Comparison of ENCODE assay signal across 8 mouse cellular contexts in the genomic region with DNA sequence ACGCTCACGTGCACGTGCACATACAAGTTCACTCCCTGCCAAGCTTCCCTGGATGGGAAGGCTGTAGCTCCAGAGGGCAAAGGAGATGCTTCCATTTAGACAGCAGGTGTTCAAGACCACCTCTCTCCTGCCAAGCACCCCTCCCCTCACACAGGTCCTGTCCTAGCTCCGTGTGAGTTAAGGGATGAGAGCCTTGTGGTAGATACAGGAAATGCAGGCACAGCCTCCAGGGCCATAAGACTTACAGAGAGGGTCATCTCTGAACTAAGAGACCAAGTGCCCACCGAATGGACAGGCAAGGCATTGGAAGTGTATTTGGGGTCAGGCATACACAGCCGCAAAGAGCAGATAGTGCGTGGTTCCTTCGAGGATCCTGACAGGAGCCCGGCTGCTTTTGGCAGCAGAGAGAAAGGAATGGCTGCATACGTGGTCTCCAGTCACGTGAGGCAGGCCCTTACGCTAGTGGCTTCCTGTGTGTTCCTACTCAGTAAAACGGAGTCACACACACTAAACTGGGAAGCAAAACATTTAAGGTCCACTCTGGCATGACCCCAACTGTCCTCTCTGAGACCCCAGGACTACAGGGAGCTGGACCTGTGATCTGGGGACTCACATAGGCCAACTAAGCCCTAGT. TPM values are rescaled to one million over a fixed set of nuclear protein-coding genes. Genes with fewer than 3 reads are reported as not detected.
A peak's percentile ranks its signal among the peaks of the same experiment; 100 is the strongest.
DNase-seq lines count a peak whose midpoint lies in the region; ATAC-seq and TF ChIP-seq lines count a peak whose summit lies in the region.

No protein-coding gene starts in this region.

- H3K79me2 ChIP-seq in myocyte (ENCODE audit: control insufficient read depth, insufficient read depth), result no peaks in the 10 kb centered on the region

- peak overlapping the region; percentile 64 for H3K9ac ChIP-seq in kidney, embryonic 16.5 days (replicated peaks; ENCODE audit: low read length)
- H3K9ac ChIP-seq in intestine, embryonic 14.5 days (ENCODE audit: low read length), result no peak overlapping the region

- 77% methylated on average over 13 of the region's 13 CpGs for WGBS in kidney, embryonic 16.5 days
- WGBS in embryonic facial prominence, embryonic 10.5 days, result 76% methylated on average over 13 of the region's 13 CpGs
- 79% methylated on average over 13 of the region's 13 CpGs for WGBS in intestine, embryonic 14.5 days

- H3ac ChIP-seq in myocyte (ENCODE audit: control insufficient read depth, insufficient read length), result no peak overlapping the region

- peak overlapping the region; percentile 86 for H3K27ac ChIP-seq in kidney, embryonic 16.5 days (ENCODE audit: low read length)
- H3K27ac ChIP-seq in embryonic facial prominence, embryonic 10.5 days (replicated peaks), result peak overlapping the region; percentile 80
- H3K27ac ChIP-seq in intestine, embryonic 14.5 days (ENCODE audit: low read depth), result peak overlapping the region; percentile 78; the same call in 1 of the 2 replicates

- H3K36me3 ChIP-seq in kidney, embryonic 16.5 days (ENCODE audit: insufficient read depth, low read length), result no peaks in the 10 kb centered on the region
- no peaks in the 10 kb centered on the region for H3K36me3 ChIP-seq in embryonic facial prominence, embryonic 10.5 days (replicated peaks)
- H3K36me3 ChIP-seq in intestine, embryonic 14.5 days (ENCODE audit: control insufficient read depth, insufficient read depth, low read length), result no peaks in the 10 kb centered on the region
- no peaks in the 10 kb centered on the region for H3K36me3 ChIP-seq in myocyte (ENCODE audit: control insufficient read depth, insufficient read depth)

- no peak for DNase-seq in kidney, adult 11 months
- DNase-seq in embryonic facial prominence, embryonic 10.5 days (ENCODE audit: low spot score), result no peak
- no peak for DNase-seq in intestine, embryonic 14.5 days (ENCODE audit: low spot score)
- no peak for DNase-seq in frontal cortex, postnatal 25 days (ENCODE audit: low spot score in 2 of 2)
- DNase-seq in natural killer cell, adult 2 months (ENCODE audit: low spot score in 2 of 2), result no peak

- TF ChIP-seq POLR2A in myocyte (IDR thresholded peaks at IDR 0.05; ENCODE audit: insufficient read length, low read depth), result no peak

- peaks cover 9% of the 10 kb centered on the region; the same call in 1 of the 2 replicates for H3K4me1 ChIP-seq in kidney, embryonic 16.5 days (ENCODE audit: insufficient read depth, low read length)
- H3K4me1 ChIP-seq in embryonic facial prominence, embryonic 10.5 days, result peaks cover 21% of the 10 kb centered on the region
- H3K4me1 ChIP-seq in intestine, embryonic 14.5 days (replicated peaks; ENCODE audit: control insufficient read depth, insufficient read depth, low read length), result peaks cover 4% of the 10 kb centered on the region; the same call in 1 of the 2 replicates

- H3K9me3 ChIP-seq in kidney, embryonic 16.5 days (ENCODE audit: low read length), result no peaks in the 10 kb centered on the region
- H3K9me3 ChIP-seq in embryonic facial prominence, embryonic 10.5 days, result no peaks in the 10 kb centered on the region
- H3K9me3 ChIP-seq in intestine, embryonic 14.5 days (ENCODE audit: control insufficient read depth, low read length), result no peaks in the 10 kb centered on the region

- H3K4me3 ChIP-seq in kidney, embryonic 16.5 days (ENCODE audit: low read length), result peak overlapping the region; percentile 42
- H3K4me3 ChIP-seq in embryonic facial prominence, embryonic 10.5 days, result peak overlapping the region; percentile 45
- no peak overlapping the region for H3K4me3 ChIP-seq in intestine, embryonic 14.5 days (ENCODE audit: low read depth, low read length)
- peak overlapping the region; percentile 14 for H3K4me3 ChIP-seq in myocyte

- peak overlapping the region; percentile 61 for H3K4me2 ChIP-seq in kidney, embryonic 16.5 days (replicated peaks; ENCODE audit: low read depth, low read length)
- peak overlapping the region; percentile 62; the same call in 1 of the 2 replicates for H3K4me2 ChIP-seq in intestine, embryonic 14.5 days (ENCODE audit: low read length)
- peak overlapping the region; percentile 1 for H3K4me2 ChIP-seq in myocyte (ENCODE audit: low read depth)

- no peaks in the 10 kb centered on the region; the same call in 1 of the 2 replicates for H3K27me3 ChIP-seq in kidney, embryonic 16.5 days (ENCODE audit: insufficient read depth, low read length)
- H3K27me3 ChIP-seq in embryonic facial prominence, embryonic 10.5 days (replicated peaks; ENCODE audit: low read depth, poor library complexity, severe bottlenecking), result peaks cover 6% of the 10 kb centered on the region; the same call in 1 of the 2 replicates
- no peaks in the 10 kb centered on the region for H3K27me3 ChIP-seq in intestine, embryonic 14.5 days (replicated peaks; ENCODE audit: control insufficient read depth, insufficient read depth, low read length)
- no peaks in the 10 kb centered on the region for H3K27me3 ChIP-seq in myocyte (ENCODE audit: control insufficient read depth, insufficient read depth, insufficient read length)

- no peak for ATAC-seq in kidney, embryonic 16.5 days (ENCODE audit: low FRiP score, low TSS enrichment)
- ATAC-seq in intestine, embryonic 14.5 days (replicated peaks; ENCODE audit: low FRiP score, low TSS enrichment, low read depth), result no peak
- ATAC-seq in inflammation-experienced regulatory T-cells, adult 6 months, result no peak

TF ChIP-seq in myocyte, 11 proteins besides CTCF, POLR2A, EP300 and RAD21:
- TF ChIP-seq E2F4 (IDR thresholded peaks at IDR 0.05; ENCODE audit: insufficient read depth) (no peak), MYOD1 (IDR thresholded peaks at IDR 0.05; ENCODE audit: control insufficient read depth in 1 of 3, insufficient read length in 2 of 3, low read depth in 2 of 3) (no peak), MAX (IDR thresholded peaks at IDR 0.05; ENCODE audit: low read depth) (no peak), REST (IDR thresholded peaks at IDR 0.05; ENCODE audit: insufficient read depth, insufficient read length) (no peak), USF1 (IDR thresholded peaks at IDR 0.05; ENCODE audit: low read depth) (no peak), MYOG (IDR thresholded peaks at IDR 0.05; ENCODE audit: control insufficient read depth in 1 of 3, insufficient read depth in 1 of 3, insufficient read length in 2 of 3, low read depth in 2 of 3) (no peak), TCF12 (IDR thresholded peaks at IDR 0.05; ENCODE audit: insufficient read depth, poor library complexity, severe bottlenecking) (no peak), CEBPB (IDR thresholded peaks at IDR 0.05; ENCODE audit: insufficient read depth, poor library complexity, severe bottlenecking) (no peak), SRF (IDR thresholded peaks at IDR 0.05; ENCODE audit: control insufficient read depth, insufficient read length, low read depth) (no peak), POLR2AphosphoS2 (IDR thresholded peaks at IDR 0.05; ENCODE audit: insufficient read length, low read depth) (no peak), TCF3 (IDR thresholded peaks at IDR 0.05; ENCODE audit: insufficient read length, low read depth) (no peak)

RNA-seq across cellular contexts. Expression of a gene that starts 20.9 kb away (rescaled TPM):
- 267 and 282 TPM in 2 replicates for polyA plus RNA-seq in kidney, embryonic 16.5 days (2015; fragmentation: Nextera tagmentation; extraction: Ambion mirVana)
- 86.3 and 91.9 TPM in 2 replicates for polyA plus RNA-seq in embryonic facial prominence, embryonic 10.5 days (2016; fragmentation: Nextera tagmentation; extraction: Ambion mirVana)
- 381 and 486 TPM in 2 replicates for polyA plus RNA-seq in intestine, embryonic 14.5 days (2014; fragmentation: Nextera tagmentation; extraction: Ambion mirVana)
- 0.16 TPM for polyA plus RNA-seq in myocyte (2012; fragmentation: generic; extraction: Trizol)
- polyA plus RNA-seq in inflammation-experienced regulatory T-cells, adult 6 months (2017; shearing (Covaris generic)), result under 1 TPM in 1 of 3 experiments, not detected in 2; 0.23 TPM

RNA-seq across cellular contexts. Expression of a gene that starts 29.3 kb away (rescaled TPM):
- polyA plus RNA-seq in kidney, embryonic 16.5 days (2015; fragmentation: Nextera tagmentation; extraction: Ambion mirVana), result 0.06 and 0.16 TPM in 2 replicates
- not detected in 2 replicates for polyA plus RNA-seq in embryonic facial prominence, embryonic 10.5 days (2016; fragmentation: Nextera tagmentation; extraction: Ambion mirVana)
- 0.09 TPM in 1 of 2 replicates, not detected in the other for polyA plus RNA-seq in intestine, embryonic 14.5 days (2014; fragmentation: Nextera tagmentation; extraction: Ambion mirVana)
- polyA plus RNA-seq in myocyte (2012; fragmentation: generic; extraction: Trizol), result not detected
- not detected for polyA plus RNA-seq in inflammation-experienced regulatory T-cells, adult 6 months (2017; shearing (Covaris generic))

RNA-seq across cellular contexts. Expression of a gene that starts 43.3 kb away (rescaled TPM):
- polyA plus RNA-seq in kidney, embryonic 16.5 days (2015; fragmentation: Nextera tagmentation; extraction: Ambion mirVana), result 0.41 and 0.42 TPM in 2 replicates
- polyA plus RNA-seq in embryonic facial prominence, embryonic 10.5 days (2016; fragmentation: Nextera tagmentation; extraction: Ambion mirVana), result 0.20 and 0.49 TPM in 2 replicates
- polyA plus RNA-seq in intestine, embryonic 14.5 days (2014; fragmentation: Nextera tagmentation; extraction: Ambion mirVana), result 0.22 TPM in 1 of 2 replicates, not detected in the other
- polyA plus RNA-seq in myocyte (2012; fragmentation: generic; extraction: Trizol), result 0.04 TPM
- not detected for polyA plus RNA-seq in inflammation-experienced regulatory T-cells, adult 6 months (2017; shearing (Covaris generic))

RNA-seq across cellular contexts. Expression of a gene that starts 44.5 kb away (rescaled TPM):
- 216 and 223 TPM in 2 replicates for polyA plus RNA-seq in kidney, embryonic 16.5 days (2015; fragmentation: Nextera tagmentation; extraction: Ambion mirVana)
- polyA plus RNA-seq in embryonic facial prominence, embryonic 10.5 days (2016; fragmentation: Nextera tagmentation; extraction: Ambion mirVana), result 95.2 and 101 TPM in 2 replicates
- 184 and 210 TPM in 2 replicates for polyA plus RNA-seq in intestine, embryonic 14.5 days (2014; fragmentation: Nextera tagmentation; extraction: Ambion mirVana)
- polyA plus RNA-seq in myocyte (2012; fragmentation: generic; extraction: Trizol), result not detected
- polyA plus RNA-seq in inflammation-experienced regulatory T-cells, adult 6 months (2017; shearing (Covaris generic)), result 1 to 10 TPM in 2 of 3 experiments, under 1 TPM in 1; 0.41 to 1.2 (median 1.2) TPM

RNA-seq across cellular contexts. Expression of a gene that starts 58.9 kb away (rescaled TPM):
- 0.42 and 0.82 TPM in 2 replicates for polyA plus RNA-seq in kidney, embryonic 16.5 days (2015; fragmentation: Nextera tagmentation; extraction: Ambion mirVana)
- not detected in 2 replicates for polyA plus RNA-seq in embryonic facial prominence, embryonic 10.5 days (2016; fragmentation: Nextera tagmentation; extraction: Ambion mirVana)
- 0.14 and 0.19 TPM in 2 replicates for polyA plus RNA-seq in intestine, embryonic 14.5 days (2014; fragmentation: Nextera tagmentation; extraction: Ambion mirVana)
- not detected for polyA plus RNA-seq in myocyte (2012; fragmentation: generic; extraction: Trizol)
- polyA plus RNA-seq in inflammation-experienced regulatory T-cells, adult 6 months (2017; shearing (Covaris generic)), result not detected

Comparison
In these comparisons a context has a peak if more than half of its experiments do, and no peak if none do; other contexts are left out.
1. H3K4me2 ChIP-seq: peak in every context shown above with its lines; median percentile 62 in intestine, embryonic 14.5 days; 61 in kidney, embryonic 16.5 days; 1 in myocyte.
2. RNA of a gene that starts 20.9 kb away (polyA plus RNA-seq): 381 to 486 TPM in intestine, embryonic 14.5 days, 267 to 282 TPM in kidney, embryonic 16.5 days and 86.3 to 91.9 TPM in embryonic facial prominence, embryonic 10.5 days; 0.16 TPM in myocyte (single experiment) and 0.23 TPM in inflammation-experienced regulatory T-cells, adult 6 months; every median in the first group is over 10 times any median in the second.
3. Peak in every context shown above with its lines, with median percentiles within 50 percentile points of each other: H3K27ac ChIP-seq.